Mouse (Mus musculus): ENCODE measurements around the gene Rnf19b. TPM values are rescaled to one million over a fixed set of nuclear protein-coding genes. Genes with fewer than 3 reads are reported as not detected.

The Rnf19b gene
- polyA plus RNA-seq (2015; fragmentation: Nextera tagmentation; extraction: Ambion mirVana) = 21.0 and 26.5 TPM in 2 replicates

GRCm38 (mm10) chr4:129058207-129059092 lies at the start of gene Rnf19b:
Gene Rnf19b (plus strand): TSS chr4:129058271.
- ATAC-seq = peak; percentile 62
- peaks cover 15% of the 10 kb centered on the region for H3K4me1 ChIP-seq (replicated peaks; ENCODE audit: control insufficient read depth, insufficient read depth, low read length)
- peak within 1 kb of the TSS; percentile 88 for H3K9ac ChIP-seq (replicated peaks; ENCODE audit: low read depth, low read length)
- H3K27ac ChIP-seq (ENCODE audit: low read length) = peak within 1 kb of the TSS; percentile 88
- H3K4me3 ChIP-seq (replicated peaks; ENCODE audit: low read length) = peak within 1 kb of the TSS; percentile 85
- no peaks in the 10 kb centered on the region for H3K9me3 ChIP-seq (ENCODE audit: control insufficient read depth, low read length)
- no peaks in the 10 kb centered on the region for H3K36me3 ChIP-seq (ENCODE audit: control insufficient read depth, insufficient read depth)
- H3K27me3 ChIP-seq (replicated peaks; ENCODE audit: control insufficient read depth, insufficient read depth, low read length) = no peaks in the 10 kb centered on the region
- under 1% methylated on average over 67 of the region's 107 CpGs for WGBS
- H3K4me2 ChIP-seq (ENCODE audit: low read length) = peak within 1 kb of the TSS; percentile 95

- Histone ChIP-seq H3K4me3 (replicated peaks; ENCODE audit: low read length) (no peak overlapping the region), H3K9ac (replicated peaks; ENCODE audit: low read depth, low read length) (no peak overlapping the region), H3K27ac (ENCODE audit: low read length) (no peak overlapping the region), H3K36me3 (ENCODE audit: control insufficient read depth, insufficient read depth) (peaks cover 17% of the 10 kb centered on the region), H3K4me2 (ENCODE audit: low read length) (no peak overlapping the region), H3K27me3 (replicated peaks; ENCODE audit: control insufficient read depth, insufficient read depth, low read length) (no peaks in the 10 kb centered on the region), H3K9me3 (ENCODE audit: control insufficient read depth, low read length) (no peaks in the 10 kb centered on the region), H3K4me1 (replicated peaks; ENCODE audit: control insufficient read depth, insufficient read depth, low read length) (peaks cover 3% of the 10 kb centered on the region; the same call in 1 of the 2 replicates)
- no peak for ATAC-seq
- 93% methylated on average over 3 of the region's 3 CpGs for WGBS
Measured at GRCm38 (mm10) chr4:129008672-129009071, 49.4 kb upstream of the Rnf19b start.

GRCm38 (mm10) chr4:129009521-129009920 lies 48.5 kb upstream of the Rnf19b start:
- H3K27me3 ChIP-seq (replicated peaks; ENCODE audit: control insufficient read depth, insufficient read depth, low read length) = no peaks in the 10 kb centered on the region
- peaks cover 17% of the 10 kb centered on the region for H3K36me3 ChIP-seq (ENCODE audit: control insufficient read depth, insufficient read depth)
- no peak overlapping the region for H3K4me2 ChIP-seq (ENCODE audit: low read length)
- 81% methylated on average over 5 of the region's 5 CpGs for WGBS
- H3K27ac ChIP-seq (ENCODE audit: low read length) = no peak overlapping the region
- no peak for ATAC-seq
- no peak overlapping the region for H3K4me3 ChIP-seq (replicated peaks; ENCODE audit: low read length)
- peaks cover 3% of the 10 kb centered on the region; the same call in 1 of the 2 replicates for H3K4me1 ChIP-seq (replicated peaks; ENCODE audit: control insufficient read depth, insufficient read depth, low read length)
- H3K9ac ChIP-seq (replicated peaks; ENCODE audit: low read depth, low read length) = no peak overlapping the region
- no peaks in the 10 kb centered on the region for H3K9me3 ChIP-seq (ENCODE audit: control insufficient read depth, low read length)

DNA sequence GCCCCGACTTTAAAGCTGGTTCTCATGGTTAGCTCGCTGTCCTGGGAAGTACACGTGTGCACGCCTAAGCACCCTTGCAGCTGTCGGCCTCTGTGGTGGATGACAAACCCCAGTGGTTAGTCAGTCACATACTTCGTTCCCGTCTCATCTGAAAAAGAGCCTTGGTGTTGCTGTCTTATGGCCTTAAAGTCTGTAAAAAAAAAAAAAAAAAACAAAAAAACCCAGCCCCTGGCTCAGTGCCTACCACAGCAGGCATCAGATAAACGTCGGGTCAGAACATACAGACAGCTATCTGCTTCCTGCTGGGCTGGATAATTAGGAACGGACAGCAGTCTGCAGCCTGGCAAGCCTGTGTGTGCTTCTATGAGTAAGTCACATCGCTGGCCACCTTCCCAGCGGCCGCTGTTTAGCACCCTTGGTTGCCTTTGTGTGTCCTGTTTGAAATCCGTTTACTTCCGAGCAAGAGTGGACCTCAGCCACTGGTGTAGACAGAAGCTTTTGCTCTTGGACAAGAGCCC lies 46.4 kb upstream of the Rnf19b start:
- WGBS = 32% methylated on average over 15 of the region's 15 CpGs
- H3K4me2 ChIP-seq (ENCODE audit: low read length) = no peak overlapping the region
- no peak for ATAC-seq
- H3K9ac ChIP-seq (replicated peaks; ENCODE audit: low read depth, low read length) = no peak overlapping the region
- no peak overlapping the region for H3K4me3 ChIP-seq (replicated peaks; ENCODE audit: low read length)
- H3K9me3 ChIP-seq (ENCODE audit: control insufficient read depth, low read length) = no peaks in the 10 kb centered on the region
- H3K27me3 ChIP-seq (replicated peaks; ENCODE audit: control insufficient read depth, insufficient read depth, low read length) = no peaks in the 10 kb centered on the region
- H3K36me3 ChIP-seq (ENCODE audit: control insufficient read depth, insufficient read depth) = peaks cover 13% of the 10 kb centered on the region
- peaks cover 3% of the 10 kb centered on the region; the same call in 1 of the 2 replicates for H3K4me1 ChIP-seq (replicated peaks; ENCODE audit: control insufficient read depth, insufficient read depth, low read length)
- no peak overlapping the region for H3K27ac ChIP-seq (ENCODE audit: low read length)

DNA sequence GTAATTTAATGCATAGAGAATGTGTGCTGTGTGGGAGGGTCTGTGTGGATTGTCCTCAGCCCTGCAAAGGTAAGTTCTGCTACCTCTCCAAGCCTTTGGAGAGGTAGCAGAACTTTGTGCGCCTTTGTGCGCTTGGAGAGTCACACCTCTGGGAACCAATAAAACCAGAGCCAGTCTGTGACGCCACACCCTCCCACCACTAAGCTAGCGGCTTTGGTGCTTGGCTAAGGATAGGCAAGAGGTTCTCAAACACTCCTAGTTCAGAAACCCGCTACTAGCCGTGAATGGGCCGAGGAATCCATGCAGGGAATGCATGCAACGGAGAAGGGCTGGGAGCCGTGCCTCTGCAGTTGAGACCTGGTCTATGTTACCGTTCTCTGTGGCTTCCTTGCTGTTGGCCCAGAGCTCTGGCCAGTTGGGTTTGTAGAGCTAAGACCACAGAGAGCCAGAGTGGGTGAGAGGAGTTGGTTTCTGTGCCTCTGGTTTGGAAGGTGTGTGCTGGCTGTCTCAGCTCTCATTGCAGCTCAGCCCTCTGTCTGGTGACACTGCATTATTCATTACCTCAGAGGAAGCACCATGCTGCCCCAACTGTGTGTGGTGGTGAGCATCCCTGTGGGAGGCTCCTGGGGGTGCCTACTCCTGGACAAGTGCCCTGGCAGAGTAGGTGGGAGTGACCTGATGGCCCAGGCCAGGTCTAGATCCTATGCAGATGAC lies 44.8 kb upstream of the Rnf19b start:
- WGBS = 69% methylated on average over 10 of the region's 10 CpGs

DNA sequence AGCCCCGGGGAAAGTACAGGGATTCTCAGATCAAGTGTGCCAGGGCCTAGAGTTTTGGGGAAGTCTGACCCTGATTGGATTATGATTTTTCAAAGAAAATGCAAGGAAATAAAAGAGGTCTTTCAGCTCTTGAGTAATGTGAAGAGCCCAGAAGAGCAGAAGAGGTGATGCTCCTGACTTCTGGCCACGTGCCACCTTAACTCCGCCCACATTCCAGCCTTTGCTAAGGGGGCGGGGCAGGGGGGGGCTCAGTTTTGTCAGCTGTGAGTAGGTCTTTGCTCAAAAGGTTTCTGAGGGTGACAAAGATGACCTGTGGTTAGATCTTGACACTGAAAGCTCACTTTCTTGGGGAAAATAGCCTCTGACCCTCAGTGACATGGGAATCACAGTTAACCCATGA lies 41.7 kb upstream of the Rnf19b start:
- Histone ChIP-seq H3K4me3 (replicated peaks; ENCODE audit: low read length) (no peak overlapping the region), H3K9me3 (ENCODE audit: control insufficient read depth, low read length) (no peaks in the 10 kb centered on the region), H3K27ac (ENCODE audit: low read length) (no peak overlapping the region), H3K9ac (replicated peaks; ENCODE audit: low read depth, low read length) (no peak overlapping the region), H3K27me3 (replicated peaks; ENCODE audit: control insufficient read depth, insufficient read depth, low read length) (no peaks in the 10 kb centered on the region), H3K4me1 (replicated peaks; ENCODE audit: control insufficient read depth, insufficient read depth, low read length) (peaks cover 17% of the 10 kb centered on the region), H3K4me2 (ENCODE audit: low read length) (no peak overlapping the region), H3K36me3 (ENCODE audit: control insufficient read depth, insufficient read depth) (no peaks in the 10 kb centered on the region)
- no peak for ATAC-seq
- WGBS = 43% methylated on average over 4 of the region's 4 CpGs

More for the DNA sequence above, 44.8 kb upstream of the Rnf19b start:
- no peak overlapping the region for H3K4me3 ChIP-seq (replicated peaks; ENCODE audit: low read length)
- H3K9me3 ChIP-seq (ENCODE audit: control insufficient read depth, low read length) = no peaks in the 10 kb centered on the region
- H3K27me3 ChIP-seq (replicated peaks; ENCODE audit: control insufficient read depth, insufficient read depth, low read length) = no peaks in the 10 kb centered on the region
- H3K9ac ChIP-seq (replicated peaks; ENCODE audit: low read depth, low read length) = no peak overlapping the region
- peaks cover 3% of the 10 kb centered on the region; the same call in 1 of the 2 replicates for H3K4me1 ChIP-seq (replicated peaks; ENCODE audit: control insufficient read depth, insufficient read depth, low read length)
- H3K27ac ChIP-seq (ENCODE audit: low read length) = no peak overlapping the region
- H3K4me2 ChIP-seq (ENCODE audit: low read length) = no peak overlapping the region
- H3K36me3 ChIP-seq (ENCODE audit: control insufficient read depth, insufficient read depth) = peaks cover 4% of the 10 kb centered on the region; the same call in 1 of the 2 replicates
- ATAC-seq = no peak

DNA sequence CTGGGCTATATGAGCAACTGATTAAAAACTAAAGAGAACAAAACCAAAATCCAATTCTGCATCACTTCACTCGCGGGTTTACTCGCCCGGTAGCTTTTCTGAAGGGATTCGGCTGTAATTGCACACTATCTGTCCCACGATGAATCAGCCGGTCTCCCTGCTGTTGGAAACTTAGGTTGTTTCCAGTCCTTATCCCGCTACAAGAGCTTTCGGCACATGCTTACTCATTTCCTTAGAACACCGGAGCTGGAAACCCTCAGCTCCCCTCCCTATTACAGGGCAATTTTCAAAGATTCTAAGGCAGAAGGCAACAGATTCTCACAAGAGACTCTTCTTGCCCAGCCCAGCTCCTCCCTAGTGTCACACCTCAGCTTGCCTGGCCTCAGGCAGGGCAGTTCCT lies 40.9 kb upstream of the Rnf19b start:
- H3K4me1 ChIP-seq (replicated peaks; ENCODE audit: control insufficient read depth, insufficient read depth, low read length) = peaks cover 14% of the 10 kb centered on the region
- H3K36me3 ChIP-seq (ENCODE audit: control insufficient read depth, insufficient read depth) = no peaks in the 10 kb centered on the region
- H3K9ac ChIP-seq (replicated peaks; ENCODE audit: low read depth, low read length) = no peak overlapping the region
- H3K9me3 ChIP-seq (ENCODE audit: control insufficient read depth, low read length) = no peaks in the 10 kb centered on the region
- no peak overlapping the region for H3K4me2 ChIP-seq (ENCODE audit: low read length)
- no peak overlapping the region for H3K27ac ChIP-seq (ENCODE audit: low read length)
- WGBS = 88% methylated on average over 10 of the region's 10 CpGs
- no peaks in the 10 kb centered on the region for H3K27me3 ChIP-seq (replicated peaks; ENCODE audit: control insufficient read depth, insufficient read depth, low read length)
- no peak for ATAC-seq
- H3K4me3 ChIP-seq (replicated peaks; ENCODE audit: low read length) = no peak overlapping the region

DNA sequence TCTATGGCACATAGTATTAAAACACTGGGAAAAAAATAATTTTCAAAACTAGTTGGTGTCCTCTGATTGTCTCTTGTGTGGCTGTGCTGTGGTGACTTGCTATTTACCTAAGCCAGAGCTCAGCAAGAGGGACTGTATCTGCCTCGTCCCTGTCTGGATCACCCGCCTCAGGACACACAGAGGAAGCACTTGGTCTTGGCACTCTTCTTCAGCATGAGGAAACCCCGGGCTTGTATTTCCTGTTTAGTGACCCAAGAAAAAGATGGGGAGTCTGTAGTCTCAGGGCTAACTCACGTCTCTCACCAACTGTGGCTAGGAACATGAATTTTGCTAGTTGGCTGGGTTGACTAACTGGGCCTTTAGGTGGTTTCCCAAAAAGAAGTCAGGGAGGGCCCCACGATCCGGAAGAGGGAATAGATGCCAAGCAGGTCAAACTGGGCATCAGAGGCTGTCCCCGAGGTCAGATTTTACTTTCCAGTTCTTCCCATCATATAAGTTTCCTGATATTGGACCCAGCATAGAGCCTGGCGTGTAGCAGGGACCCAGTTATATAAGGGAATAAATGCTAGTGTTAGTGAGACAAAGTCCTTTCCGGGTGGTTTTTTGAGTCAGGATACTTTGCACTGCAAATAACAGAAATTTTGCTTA lies 39.2 kb upstream of the Rnf19b start:
- no peak overlapping the region for H3K4me3 ChIP-seq (replicated peaks; ENCODE audit: low read length)
- no peaks in the 10 kb centered on the region for H3K36me3 ChIP-seq (ENCODE audit: control insufficient read depth, insufficient read depth)
- no peaks in the 10 kb centered on the region for H3K27me3 ChIP-seq (replicated peaks; ENCODE audit: control insufficient read depth, insufficient read depth, low read length)
- no peak overlapping the region for H3K9ac ChIP-seq (replicated peaks; ENCODE audit: low read depth, low read length)
- H3K4me1 ChIP-seq (replicated peaks; ENCODE audit: control insufficient read depth, insufficient read depth, low read length) = peaks cover 14% of the 10 kb centered on the region
- H3K9me3 ChIP-seq (ENCODE audit: control insufficient read depth, low read length) = no peaks in the 10 kb centered on the region
- H3K4me2 ChIP-seq (ENCODE audit: low read length) = no peak overlapping the region
- no peak for ATAC-seq
- H3K27ac ChIP-seq (ENCODE audit: low read length) = no peak overlapping the region
- WGBS = 86% methylated on average over 9 of the region's 9 CpGs

- Histone ChIP-seq H3K4me2 (ENCODE audit: low read length) (no peak overlapping the region), H3K9ac (replicated peaks; ENCODE audit: low read depth, low read length) (no peak overlapping the region), H3K9me3 (ENCODE audit: control insufficient read depth, low read length) (no peaks in the 10 kb centered on the region), H3K4me3 (replicated peaks; ENCODE audit: low read length) (no peak overlapping the region), H3K27ac (ENCODE audit: low read length) (no peak overlapping the region), H3K36me3 (ENCODE audit: control insufficient read depth, insufficient read depth) (no peaks in the 10 kb centered on the region), H3K4me1 (replicated peaks; ENCODE audit: control insufficient read depth, insufficient read depth, low read length) (peaks cover 14% of the 10 kb centered on the region), H3K27me3 (replicated peaks; ENCODE audit: control insufficient read depth, insufficient read depth, low read length) (no peaks in the 10 kb centered on the region)
- no peak for ATAC-seq
- WGBS = 62% methylated on average over 9 of the region's 9 CpGs
Measured at GRCm38 (mm10) chr4:129019788-129020187, 38.3 kb upstream of the Rnf19b start.
